Mouse (Mus musculus) CD4-positive helper T cell, adult 2 months (primary cell): Measurements from ENCODE around the gene Maml2.

Source experiments
- DNase-seq: peaks from one replicate; pipeline ENCODE4 v3.0.0-alpha.2; 2012; ENCODE audit warnings: low read depth, missing footprints, low spot score

Gene Maml2

DNA sequence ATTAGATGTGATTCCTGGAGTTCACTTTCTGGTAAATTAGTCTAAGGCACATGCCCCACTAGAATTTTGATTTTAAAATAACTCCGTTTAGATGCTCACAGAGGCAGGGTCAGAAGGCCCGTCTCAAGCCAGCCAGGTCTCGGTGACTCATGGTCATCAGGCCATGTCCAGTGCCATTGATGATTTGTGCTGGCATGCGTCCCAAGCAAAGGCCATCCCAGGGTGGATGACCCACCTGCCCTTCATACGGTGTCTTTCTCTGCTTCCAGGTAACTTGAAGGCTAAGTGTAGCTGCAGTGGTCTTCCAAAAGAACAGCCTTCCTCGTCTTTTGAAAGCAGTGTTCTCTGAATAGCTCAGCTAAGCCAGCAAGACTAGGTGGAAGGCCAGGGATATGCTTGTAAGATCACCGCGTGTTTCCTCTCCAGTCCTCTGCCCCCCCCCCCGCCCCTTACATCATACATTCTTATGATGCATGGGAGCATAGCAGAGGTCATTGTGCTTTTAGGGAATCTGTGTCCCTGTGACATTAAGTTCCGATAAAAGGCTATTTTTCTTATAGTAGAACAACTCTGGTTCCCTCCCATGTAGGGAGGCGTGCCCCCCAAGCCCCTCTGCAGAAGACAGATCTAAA is 235.4 kb downstream of the Maml2 start:
- no peak for DNase-seq

DNA sequence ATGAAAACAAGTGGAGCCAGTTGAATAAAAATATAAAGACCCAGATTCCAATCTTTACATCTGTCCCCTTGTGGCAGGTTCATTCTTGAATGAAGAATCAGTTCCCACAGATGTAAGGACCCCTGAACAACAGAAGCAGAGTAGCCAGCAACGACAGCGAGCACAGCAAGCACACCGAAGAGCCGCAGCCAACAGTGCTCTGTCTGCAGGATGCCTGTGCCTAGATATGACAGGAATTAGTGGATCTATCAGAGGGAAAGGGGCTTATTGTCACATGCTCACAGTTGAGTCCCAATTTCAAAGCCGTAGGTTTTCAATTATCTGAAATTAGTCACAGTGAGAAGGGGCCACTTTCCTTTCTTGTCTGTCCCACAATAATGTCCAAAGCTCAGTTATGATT is 238.0 kb downstream of the Maml2 start:
- no peak for DNase-seq

DNA sequence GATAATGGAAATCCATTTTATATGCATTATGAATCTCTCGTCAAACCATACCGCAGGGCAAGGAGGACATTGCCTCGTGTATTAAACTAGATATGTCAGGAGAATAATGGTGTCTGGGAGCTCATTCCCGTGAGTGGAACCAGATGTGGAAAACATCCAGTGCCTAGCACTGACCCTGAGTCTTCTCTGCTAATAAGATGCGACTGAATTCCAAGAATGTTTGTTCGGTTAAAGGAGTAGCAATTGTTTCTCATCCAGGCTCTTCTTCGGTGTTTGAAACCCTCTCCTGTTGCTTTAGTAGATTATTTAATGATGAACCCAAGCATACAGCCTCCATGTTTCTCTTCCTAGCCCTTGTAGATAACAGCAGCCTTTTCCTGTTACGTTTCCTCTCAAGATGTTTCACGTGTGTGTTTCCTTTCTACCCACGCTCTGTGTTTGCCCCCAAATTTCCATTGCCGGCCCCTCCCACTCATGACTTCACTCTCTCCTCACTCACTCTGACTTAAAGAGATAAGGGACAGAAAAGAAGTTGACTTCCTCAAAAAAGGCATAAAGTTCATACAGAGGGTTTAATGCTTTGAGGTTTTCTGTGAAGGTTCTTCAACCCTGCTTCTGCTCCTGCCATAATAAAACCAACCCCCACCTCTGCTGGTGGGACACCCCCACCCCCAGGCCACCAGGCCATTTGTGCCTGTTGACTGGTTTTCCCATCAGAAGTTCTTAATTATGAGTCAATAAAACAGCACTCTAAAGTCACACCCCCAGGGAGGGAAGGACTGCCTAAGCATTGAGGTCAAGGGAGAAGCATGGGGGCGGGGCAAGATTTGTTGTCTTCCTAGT is 238.9 kb downstream of the Maml2 start:
- peak; percentile 83 for DNase-seq

GRCm38 (mm10) chr9:13538200-13538599 is 240.4 kb downstream of the Maml2 start:
- DNase-seq: no peak

- DNase-seq: no peak
Measured at GRCm38 (mm10) chr9:13539535-13539934, 241.8 kb downstream of the Maml2 start.

GRCm38 (mm10) chr9:13540227-13540626 is 242.5 kb downstream of the Maml2 start:
- no peak for DNase-seq

GRCm38 (mm10) chr9:13540781-13541180 is 243.0 kb downstream of the Maml2 start:
- DNase-seq: no peak

GRCm38 (mm10) chr9:13543167-13543566 is 245.4 kb downstream of the Maml2 start:
- DNase-seq: no peak

- no peak for DNase-seq
Measured at GRCm38 (mm10) chr9:13544133-13544532, 246.4 kb downstream of the Maml2 start.

DNA sequence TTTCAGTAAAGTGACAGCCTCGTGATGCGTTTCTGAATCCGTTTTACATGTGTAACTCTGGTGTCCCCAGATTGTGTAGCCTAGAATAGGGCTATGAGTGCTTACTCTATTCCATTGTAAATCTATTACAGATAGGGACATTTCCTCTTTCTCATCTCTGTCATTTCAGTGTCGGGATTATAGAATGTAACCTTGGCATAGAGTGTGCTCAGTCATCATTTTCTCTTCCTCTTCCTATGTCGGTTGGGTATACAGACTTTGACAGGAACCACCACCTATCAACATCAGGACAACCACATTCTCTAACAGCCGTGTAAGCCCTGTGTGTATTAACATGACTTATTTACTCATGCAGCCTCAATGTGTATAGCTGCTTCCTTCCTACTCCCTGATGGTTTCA is 248.0 kb downstream of the Maml2 start:
- no peak for DNase-seq

DNA sequence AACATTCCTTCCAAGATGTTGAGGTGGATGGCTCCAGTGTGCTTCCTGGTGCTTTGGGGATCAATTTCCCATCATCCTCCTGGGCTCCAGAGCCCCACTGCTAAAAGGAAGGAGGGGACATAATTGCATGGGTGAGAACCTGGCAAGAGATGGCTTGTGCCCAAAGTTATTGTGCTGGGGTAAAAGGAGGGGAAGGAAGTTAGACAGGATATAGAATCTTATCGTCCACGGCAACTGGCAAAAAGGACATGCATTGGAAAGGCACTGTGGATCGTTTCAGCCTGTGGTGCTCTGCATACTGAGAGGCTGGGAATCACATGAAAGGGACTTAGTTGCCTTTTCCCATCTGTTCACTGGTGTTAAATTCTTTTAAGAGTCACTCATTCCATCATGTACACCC is 252.2 kb downstream of the Maml2 start:
- no peak for DNase-seq

- no peak for DNase-seq
Measured at GRCm38 (mm10) chr9:13552380-13553052, 254.8 kb downstream of the Maml2 start.

GRCm38 (mm10) chr9:13554773-13555172 is 257.0 kb downstream of the Maml2 start:
- DNase-seq: no peak

DNA sequence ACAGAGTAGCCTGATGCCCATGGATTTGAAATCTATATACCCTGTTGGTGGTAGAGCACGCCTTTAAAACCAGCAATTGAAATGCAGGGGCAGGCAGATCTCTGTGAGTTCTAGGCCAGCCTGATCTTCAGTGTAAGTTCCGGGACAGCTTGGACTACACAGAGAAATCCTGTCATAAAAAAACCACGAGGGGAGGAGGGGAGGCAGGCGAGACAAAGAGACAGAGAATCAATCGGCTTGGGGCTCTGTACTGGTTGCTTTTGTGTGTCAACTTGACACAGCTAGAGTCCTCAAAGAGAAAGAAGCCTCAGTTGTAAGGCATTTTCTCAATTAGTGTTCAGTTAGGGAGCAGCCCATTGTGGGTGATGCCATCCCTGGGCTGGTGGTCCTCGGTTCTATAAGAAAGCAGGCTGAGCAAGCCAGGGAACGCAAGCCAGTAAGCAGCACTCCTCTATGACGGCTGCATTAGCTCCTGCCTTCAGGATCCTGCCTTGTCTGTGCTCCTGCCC is 258.3 kb downstream of the Maml2 start:
- no peak for DNase-seq

- no peak for DNase-seq
Measured at GRCm38 (mm10) chr9:13556696-13557095, 258.9 kb downstream of the Maml2 start.

- DNase-seq: no peak
Measured at GRCm38 (mm10) chr9:13558811-13559372, 261.1 kb downstream of the Maml2 start.

DNA sequence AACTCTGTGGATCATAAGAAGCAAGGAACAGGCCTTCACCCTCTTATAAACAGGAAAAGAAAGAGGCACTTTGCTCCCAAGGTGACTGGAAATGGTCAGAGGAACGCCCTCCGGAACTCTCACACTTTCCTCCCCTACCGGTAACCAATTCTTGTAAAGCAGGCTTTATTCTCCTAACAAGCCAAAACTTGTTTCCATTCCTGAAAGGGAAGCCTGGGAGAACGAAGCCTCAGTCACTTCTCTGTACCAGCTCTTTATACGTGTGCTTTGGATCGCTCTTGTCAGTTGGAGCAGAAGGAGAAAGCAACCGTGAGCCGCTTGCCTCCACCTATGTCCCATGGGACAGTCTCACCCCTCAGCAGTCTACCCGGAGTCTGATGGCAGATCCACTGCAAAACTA is 262.9 kb downstream of the Maml2 start:
- no peak for DNase-seq

DNA sequence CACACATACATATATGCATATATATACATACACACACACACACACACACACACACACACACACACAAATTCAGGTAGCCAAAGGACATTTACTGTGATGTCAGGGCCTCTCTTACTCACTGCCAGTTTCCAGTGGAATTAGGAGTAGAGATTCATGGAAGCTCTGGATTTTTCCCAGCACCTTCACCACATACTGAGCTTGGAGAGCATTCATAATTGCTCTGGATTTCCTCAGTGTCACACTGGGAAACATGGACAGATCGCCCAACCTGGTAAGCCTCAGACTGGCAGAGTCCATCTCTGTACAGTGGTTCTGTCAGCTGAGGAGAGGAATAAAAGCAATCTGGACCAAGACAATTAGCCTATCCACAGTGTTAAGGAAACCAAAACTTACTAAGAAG is 263.6 kb downstream of the Maml2 start:
- DNase-seq: no peak

DNA sequence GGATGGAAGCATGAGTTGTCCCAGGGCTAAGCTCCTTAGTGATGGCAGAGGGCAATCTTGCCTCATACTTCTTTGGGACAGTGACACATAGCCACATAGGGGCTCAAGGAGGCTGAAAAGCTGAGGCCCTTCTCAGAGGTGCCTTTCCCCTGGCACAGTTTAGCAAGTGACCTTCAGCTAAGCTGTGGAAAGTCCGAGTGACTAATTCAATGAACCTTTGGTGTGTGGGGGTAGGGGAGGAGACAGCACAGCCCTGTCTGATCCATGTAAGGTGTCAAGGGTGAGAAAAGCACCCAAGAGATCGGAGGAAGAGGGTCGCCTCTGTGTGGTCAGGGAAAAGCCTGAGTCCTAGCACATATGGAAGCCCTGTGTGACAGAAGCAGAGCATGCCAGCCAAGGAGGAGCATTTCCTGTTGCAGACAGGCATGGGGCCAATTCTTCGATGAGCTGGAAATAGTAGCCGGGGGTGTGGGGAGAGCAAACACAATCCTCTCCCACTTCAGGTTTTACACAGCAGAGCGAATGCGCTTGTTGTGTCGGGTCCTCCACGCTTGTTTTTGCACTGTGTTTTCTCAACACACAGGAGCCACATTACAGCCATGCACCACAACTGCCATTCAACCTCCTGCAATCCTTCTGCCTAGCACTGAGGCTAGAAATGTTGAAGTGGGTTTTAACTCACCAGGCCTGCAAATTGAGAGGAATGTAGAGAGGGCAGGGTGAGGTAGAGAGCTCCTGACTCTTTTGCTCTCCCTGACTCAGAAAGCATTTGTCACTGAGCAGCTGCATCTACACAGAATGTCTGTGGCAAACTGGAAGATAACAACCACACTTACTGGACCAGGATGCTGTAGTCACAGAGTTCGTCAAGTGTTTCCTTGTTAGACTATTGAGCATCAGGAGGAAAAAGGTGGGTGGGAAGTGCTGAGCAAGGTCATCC is 266.0 kb downstream of the Maml2 start:
- peak; percentile 27 for DNase-seq

DNA sequence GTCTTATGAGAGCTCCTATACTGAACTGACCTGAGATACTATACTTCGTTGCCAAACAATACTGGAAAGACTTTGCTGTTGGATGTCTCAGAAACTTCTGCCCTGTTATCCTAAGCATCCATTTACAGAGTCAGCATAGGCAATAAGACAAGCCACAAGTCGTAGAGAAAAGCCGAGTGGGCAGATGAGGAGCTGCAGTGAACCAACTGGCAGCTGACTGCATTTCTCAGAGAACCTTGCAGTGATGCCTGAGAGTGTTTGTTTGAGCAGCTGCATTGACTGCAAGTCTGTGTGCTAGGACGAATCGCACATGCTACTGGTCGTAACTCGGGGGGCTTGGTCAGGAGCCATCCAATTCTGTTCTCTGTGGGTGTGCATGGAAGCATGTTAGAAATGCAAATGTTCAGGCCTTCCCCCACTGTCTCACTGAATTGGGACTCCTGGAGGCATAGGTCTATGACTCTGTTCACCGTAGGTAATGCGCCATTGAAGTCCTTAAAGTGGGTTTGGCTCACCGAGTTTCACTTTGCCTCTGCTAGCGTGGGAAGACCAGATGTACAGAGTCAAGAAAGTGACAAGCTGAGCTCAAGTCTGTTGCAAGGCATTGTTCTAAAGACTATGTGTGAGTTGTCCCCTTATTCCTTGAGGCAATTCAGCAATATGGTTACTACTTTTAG is 267.7 kb downstream of the Maml2 start:
- DNase-seq: peak; percentile 47
